16 mouse cellular contexts compared by ENCODE assay signal in the genomic region with DNA sequence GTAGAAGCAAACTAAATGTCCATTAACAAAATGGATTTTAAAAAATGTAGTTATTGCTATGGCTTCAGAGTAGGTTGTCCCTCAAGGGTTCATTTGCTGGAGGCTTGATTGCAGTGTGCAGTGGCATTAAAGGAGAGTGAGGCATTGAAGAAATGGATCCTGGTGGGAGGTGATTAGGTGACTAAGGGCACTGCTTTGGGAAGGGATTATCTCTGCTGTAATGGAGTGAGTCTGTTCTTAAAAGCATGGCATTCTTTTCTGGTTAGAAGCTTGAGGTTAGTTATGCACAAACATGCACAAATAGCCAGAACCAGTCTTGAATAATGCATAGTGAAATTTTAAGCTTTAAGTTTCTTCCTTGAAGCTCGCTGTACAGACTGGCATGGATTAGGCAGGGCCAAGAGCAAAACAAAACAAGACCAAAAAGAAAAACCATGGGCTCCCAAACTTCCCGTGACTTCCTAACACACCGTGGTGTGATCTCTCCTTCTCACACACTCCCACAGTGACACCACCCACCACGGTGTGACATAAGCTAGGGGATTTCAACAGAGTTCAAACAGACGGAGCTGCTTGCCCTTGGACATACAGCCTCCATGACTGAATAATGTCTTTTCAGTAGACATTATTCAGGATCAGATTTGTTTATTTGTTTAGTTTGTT.
"Had no signal": no experiment of that assay in that cellular context is flagged by ENCODE, and none has a peak within 500 bp of the region (broad histone marks: within the 10 kb centered on the region; RNA-seq: fewer than 3 reads in every experiment).

No protein-coding gene starts in this region.

- H3K4me3 ChIP-seq: limb, embryonic 15.5 days; liver, embryonic 12.5 days; megakaryocyte, embryonic 14.5 days; neural tube, embryonic 12.5 days had no signal

- H3K4me2 ChIP-seq: limb, embryonic 15.5 days; liver, embryonic 12.5 days; lung, embryonic 14.5 days; neural tube, embryonic 12.5 days had no signal

- H3K27me3 ChIP-seq: limb, embryonic 15.5 days; neural tube, embryonic 12.5 days had no signal

- ATAC-seq: intestine, postnatal 0 days; liver, embryonic 12.5 days had no signal

- DNase-seq: kidney, adult 8-10 months; kidney, postnatal 25 days; layer of hippocampus, adult 9-11 months; layer of hippocampus, postnatal 36 days; lung, embryonic 14.5 days; lung, postnatal 10 days; lung, postnatal 4 days; right cerebral cortex, postnatal 4 days; spleen, adult 18-20 months; thymus, adult 18-20 months; thymus, postnatal 14 days had no signal

- H3K27ac ChIP-seq: limb, embryonic 15.5 days; liver, embryonic 12.5 days; neural tube, embryonic 12.5 days had no signal

- H3K9me3 ChIP-seq: limb, embryonic 15.5 days; liver, embryonic 12.5 days; neural tube, embryonic 12.5 days had no signal

- H3K4me1 ChIP-seq: limb, embryonic 15.5 days; liver, embryonic 12.5 days; neural tube, embryonic 12.5 days had no signal

- H3K9ac ChIP-seq: limb, embryonic 15.5 days; liver, embryonic 12.5 days; lung, embryonic 14.5 days; neural tube, embryonic 12.5 days had no signal

- H3K36me3 ChIP-seq: limb, embryonic 15.5 days; liver, embryonic 12.5 days; neural tube, embryonic 12.5 days had no signal
